Mouse (Mus musculus): ENCODE measurements around the gene Iscu.

DNA sequence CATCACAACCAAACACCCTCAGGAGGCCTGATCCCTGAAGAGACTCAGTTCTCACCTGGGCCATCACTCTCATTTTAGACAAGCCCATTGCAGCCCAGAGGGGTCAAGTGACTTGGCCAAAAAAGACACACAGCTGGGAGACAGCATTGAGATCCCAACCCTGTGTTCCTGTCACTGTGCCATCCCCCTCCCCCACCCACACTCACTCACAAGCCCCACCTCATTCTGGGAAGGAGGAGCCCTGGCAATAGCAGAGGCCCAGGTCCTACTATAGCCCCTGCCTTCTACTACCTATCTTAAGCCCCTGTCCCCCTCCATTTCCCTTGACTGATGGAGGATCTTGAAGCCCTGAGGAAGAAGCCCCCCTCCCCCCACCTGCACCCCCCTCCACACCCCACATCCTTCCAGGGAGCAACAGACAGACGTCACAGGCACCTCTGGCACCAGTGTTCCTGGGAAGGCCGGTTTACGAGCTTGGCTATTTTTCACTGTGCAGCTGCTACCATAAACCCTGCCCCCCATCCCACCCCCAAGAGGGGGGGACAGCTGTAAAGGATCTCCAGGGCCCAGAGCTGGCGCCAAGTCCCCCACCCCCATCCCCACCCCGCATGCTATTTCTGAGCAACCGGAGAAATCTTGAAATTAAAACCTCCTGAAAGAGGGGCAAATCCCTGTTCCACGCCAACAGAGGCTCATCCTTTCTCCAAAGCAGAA, 16.7 kb downstream of the Iscu start:
- no peak for TF ChIP-seq CTCF (IDR thresholded peaks at IDR 0.05; ENCODE audit: low read depth)
- TF ChIP-seq EP300 (IDR thresholded peaks at IDR 0.05; ENCODE audit: low read depth) = no peak

Measured in liver, postnatal 0 days (tissue).